Mouse (Mus musculus): ENCODE measurements around the gene Mpst. TPM values are rescaled to one million over a fixed set of nuclear protein-coding genes. Genes with fewer than 3 reads are reported as not detected.

The Mpst gene
- polyA plus RNA-seq, 1 experiment, result 72.9 TPM

GRCm38 (mm10) chr15:78456051-78456450 lies 49.8 kb downstream of the Mpst start:
- H3K27ac ChIP-seq (ENCODE audit: insufficient read depth, low read length), result no peak overlapping the region
- no peaks in the 10 kb centered on the region for H3K4me1 ChIP-seq (ENCODE audit: control insufficient read depth, insufficient read depth, low read length)
- no peak overlapping the region for H3K4me3 ChIP-seq (ENCODE audit: insufficient read depth, low read length)
- TF ChIP-seq CTCF (IDR thresholded peaks at IDR 0.05; ENCODE audit: extremely low read depth, insufficient read depth, low read length), result no peak
- TF ChIP-seq POLR2A (IDR thresholded peaks at IDR 0.05; ENCODE audit: extremely low read depth, insufficient read depth, low read length), result no peak

GRCm38 (mm10) chr15:78457193-78457592 lies 51.0 kb downstream of the Mpst start:
- H3K4me3 ChIP-seq (ENCODE audit: insufficient read depth, low read length), result no peak overlapping the region
- no peak for TF ChIP-seq CTCF (IDR thresholded peaks at IDR 0.05; ENCODE audit: extremely low read depth, insufficient read depth, low read length)
- TF ChIP-seq POLR2A (IDR thresholded peaks at IDR 0.05; ENCODE audit: extremely low read depth, insufficient read depth, low read length), result no peak
- H3K27ac ChIP-seq (ENCODE audit: insufficient read depth, low read length), result no peak overlapping the region
- H3K4me1 ChIP-seq (ENCODE audit: control insufficient read depth, insufficient read depth, low read length), result no peaks in the 10 kb centered on the region

- Histone ChIP-seq H3K27ac (ENCODE audit: insufficient read depth, low read length) (no peak overlapping the region), H3K4me3 (ENCODE audit: insufficient read depth, low read length) (no peak overlapping the region)
- no peak for TF ChIP-seq CTCF (IDR thresholded peaks at IDR 0.05; ENCODE audit: extremely low read depth, insufficient read depth, low read length)
Measured at GRCm38 (mm10) chr15:78462981-78463380, 56.8 kb downstream of the Mpst start.

More at GRCm38 (mm10) chr15:78462981-78463380, 56.8 kb downstream of the Mpst start:
- H3K4me1 ChIP-seq (ENCODE audit: control insufficient read depth, insufficient read depth, low read length), result no peaks in the 10 kb centered on the region

Other genes starting within 250 kb of the Mpst start
- 43.9 and 44.4 TPM in 2 replicates for gene Ift27, start 232.3 kb upstream of the Mpst start, polyA plus RNA-seq (2012; rRNA removed)
- gene Pvalb, start 200.0 kb upstream of the Mpst start, polyA plus RNA-seq (2012; rRNA removed), result 121 and 122 TPM in 2 replicates
- gene Ncf4, start 161.6 kb upstream of the Mpst start, polyA plus RNA-seq (2012; rRNA removed), result 1.7 and 1.9 TPM in 2 replicates
- 0.50 and 0.72 TPM in 2 replicates for gene Csf2rb2, start 100.7 kb upstream of the Mpst start, polyA plus RNA-seq (2012; rRNA removed)
- 1.2 and 1.8 TPM in 2 replicates for gene Csf2rb, start 80.7 kb upstream of the Mpst start, polyA plus RNA-seq (2012; rRNA removed)
- gene Tex33, start 10.5 kb upstream of the Mpst start, polyA plus RNA-seq (2012; rRNA removed), result not detected in 2 replicates
- gene Tst, start 509 bp upstream of the Mpst start, polyA plus RNA-seq (2012; rRNA removed), result 65.7 and 67.6 TPM in 2 replicates
- 489 and 526 TPM in 2 replicates for gene Kctd17, start 22.1 kb downstream of the Mpst start, polyA plus RNA-seq (2012; rRNA removed)
- gene Tmprss6, start 62.2 kb downstream of the Mpst start, polyA plus RNA-seq (2012; rRNA removed), result 0.04 and 0.11 TPM in 2 replicates
- gene Il2rb, start 88.9 kb downstream of the Mpst start, polyA plus RNA-seq (2012; rRNA removed), result 0.11 and 0.29 TPM in 2 replicates
- 3.6 and 3.9 TPM in 2 replicates for gene C1qtnf6, start 125.0 kb downstream of the Mpst start, polyA plus RNA-seq (2012; rRNA removed)
- 13.8 and 20.9 TPM in 2 replicates for gene Sstr3, start 138.3 kb downstream of the Mpst start, polyA plus RNA-seq (2012; rRNA removed)
- gene Rac2, start 166.4 kb downstream of the Mpst start, polyA plus RNA-seq (2012; rRNA removed), result 6.0 and 7.2 TPM in 2 replicates
- 14.0 and 15.7 TPM in 2 replicates for gene Cyth4, start 190.6 kb downstream of the Mpst start, polyA plus RNA-seq (2012; rRNA removed)